Mouse (Mus musculus) heart, adult 8-10 months (tissue): ENCODE measurements at regions not wholly inside any gene's neighbourhood (a gene's known extent, or its start where the extent isn't known, plus 50 kb on each side); places are given as distances from the start of the nearest gene placed in this dataset.
A peak's percentile ranks its signal among the peaks of the same experiment; 100 is the strongest.

Experiments used
- DNase-seq: peaks from one replicate; pipeline ENCODE4 v3.0.0; 2022; ENCODE audit warnings: low spot score

DNA sequence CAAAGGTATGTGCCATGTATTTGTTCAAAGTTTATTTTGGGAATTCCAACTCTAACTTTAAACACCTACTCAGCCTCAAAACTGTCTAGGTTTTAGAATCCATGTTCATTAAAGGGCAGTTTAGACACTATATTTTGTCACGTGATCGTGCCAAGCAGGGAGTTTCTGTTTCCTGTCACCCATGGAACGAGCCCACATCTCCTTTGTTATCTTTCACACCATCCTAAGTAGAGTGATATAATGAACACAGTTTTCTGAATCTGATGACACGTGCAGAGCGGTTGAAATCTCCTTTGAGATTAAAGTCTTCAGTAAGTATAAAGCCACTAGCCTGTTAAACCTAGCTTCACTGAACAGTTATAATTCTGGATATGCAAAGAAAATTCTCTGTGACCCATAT lies 1066.1 kb downstream of the Gsdmc2 start:
- no peak for DNase-seq

DNA sequence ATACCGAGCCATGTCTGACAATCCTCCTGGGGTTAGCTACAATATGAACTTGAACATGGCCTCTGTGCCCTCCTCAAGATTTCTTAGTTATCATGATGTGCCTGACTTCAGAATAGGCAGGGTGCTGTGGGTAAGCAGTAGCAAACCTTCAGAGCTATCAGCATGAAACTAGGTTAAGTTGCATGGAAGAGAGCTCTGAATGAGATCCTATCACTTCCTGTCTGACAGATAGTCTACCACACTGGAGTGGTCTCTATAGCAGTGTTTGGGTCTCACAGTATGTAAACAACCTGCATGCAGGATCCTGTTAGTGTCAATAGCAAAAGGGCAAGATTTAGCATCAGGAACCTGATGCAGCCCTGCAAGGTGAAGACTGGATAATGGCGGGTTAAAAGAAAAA lies 1092.3 kb downstream of the Gsdmc2 start:
- DNase-seq, result no peak

DNA sequence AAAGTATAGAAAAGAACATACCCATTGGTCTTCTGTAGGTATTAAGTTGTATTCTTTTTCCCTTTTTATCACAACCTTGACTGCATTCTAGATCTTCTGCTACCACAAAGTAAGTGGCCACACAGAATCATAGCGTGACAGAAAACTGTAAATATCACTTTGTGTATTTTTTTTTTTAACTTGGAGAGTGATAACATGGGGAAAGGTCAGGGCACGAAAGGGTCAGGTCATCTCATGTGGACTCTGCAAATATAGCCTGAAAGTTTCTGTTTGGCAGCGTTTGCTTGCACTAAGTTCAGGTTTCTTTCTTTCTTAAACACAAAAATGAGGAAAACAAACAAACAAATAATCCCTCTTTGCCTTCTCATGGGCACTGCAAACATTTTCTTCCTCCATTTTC lies 1101.1 kb downstream of the Gsdmc2 start:
- no peak for DNase-seq

DNA sequence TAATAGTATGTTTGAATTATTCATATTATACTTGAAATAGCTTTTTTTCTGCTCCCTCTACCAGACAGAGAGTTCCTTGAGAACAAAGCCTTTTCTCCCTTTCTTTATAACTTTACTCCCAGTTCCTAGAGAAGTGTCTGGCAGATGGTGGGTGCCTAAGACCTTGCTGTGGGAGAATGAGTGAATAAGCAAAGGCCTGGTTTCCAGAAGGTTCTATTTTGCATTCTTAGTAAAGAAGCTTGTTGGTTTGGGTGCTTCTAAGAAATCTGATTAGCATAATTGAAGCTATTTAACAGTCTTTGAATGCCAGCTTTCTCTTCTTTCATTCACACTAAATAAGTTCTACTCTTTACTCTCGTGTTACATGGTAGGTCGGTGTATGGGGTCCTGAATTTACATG lies 1104.2 kb downstream of the Gsdmc2 start:
- DNase-seq, result no peak

DNA sequence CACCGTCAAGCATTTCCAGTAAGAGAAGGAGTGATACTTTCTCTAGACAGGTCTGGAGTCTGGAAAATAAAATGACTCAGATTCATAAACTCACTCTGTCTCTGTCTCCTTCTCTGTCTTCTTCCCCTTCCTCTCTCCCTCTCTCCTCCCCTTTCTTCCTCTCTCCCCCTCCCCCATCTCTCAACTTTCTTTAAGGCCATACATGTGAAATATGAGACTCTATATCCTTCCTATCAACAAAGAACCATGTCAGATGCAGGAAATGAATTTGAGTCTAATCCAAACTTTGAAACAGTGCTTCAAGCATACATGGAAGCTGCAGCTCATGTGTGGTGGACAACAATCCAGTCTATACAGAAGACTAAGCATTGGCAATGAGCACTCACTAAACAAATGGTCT lies 1109.6 kb downstream of the Gsdmc2 start:
- DNase-seq, result no peak

DNA sequence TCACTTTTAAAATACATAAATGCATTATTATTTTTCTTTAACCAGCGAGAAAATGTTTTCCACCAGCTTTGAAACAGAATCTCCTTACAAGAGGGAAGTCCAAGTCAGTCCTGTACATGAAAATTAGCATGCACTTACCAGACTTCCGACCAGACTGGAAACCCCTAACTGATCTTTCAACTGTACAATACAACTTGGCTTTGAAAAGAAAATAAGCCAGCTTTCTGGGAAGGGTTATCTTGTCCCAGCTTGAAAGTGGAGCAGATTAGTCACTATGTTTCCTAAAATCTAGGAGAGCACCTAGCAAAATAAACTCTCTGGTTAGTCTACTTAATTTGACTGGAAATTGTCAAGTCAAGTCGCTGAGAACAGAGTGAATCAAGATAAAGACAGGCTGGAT lies 1110.1 kb downstream of the Gsdmc2 start:
- no peak for DNase-seq

DNA sequence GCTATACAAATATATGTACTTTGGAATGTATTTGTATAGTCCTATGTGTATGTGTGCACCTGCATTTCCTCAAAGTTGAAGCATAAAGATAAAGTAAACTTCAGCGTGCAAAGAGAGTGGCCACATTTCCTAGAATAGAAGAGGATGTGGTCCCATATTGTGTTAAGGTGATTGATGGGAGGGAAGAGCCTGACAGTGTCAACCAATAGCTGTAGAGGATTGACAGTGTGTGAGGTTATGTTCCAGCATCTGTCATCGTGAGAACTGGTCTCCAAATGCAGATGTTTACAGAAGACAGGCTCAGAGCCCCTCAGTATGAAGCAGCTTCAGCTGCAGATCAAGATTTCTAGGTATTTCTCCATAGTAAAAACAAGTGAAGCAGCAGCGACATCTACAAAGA lies 1114.5 kb downstream of the Gsdmc2 start:
- no peak for DNase-seq

DNA sequence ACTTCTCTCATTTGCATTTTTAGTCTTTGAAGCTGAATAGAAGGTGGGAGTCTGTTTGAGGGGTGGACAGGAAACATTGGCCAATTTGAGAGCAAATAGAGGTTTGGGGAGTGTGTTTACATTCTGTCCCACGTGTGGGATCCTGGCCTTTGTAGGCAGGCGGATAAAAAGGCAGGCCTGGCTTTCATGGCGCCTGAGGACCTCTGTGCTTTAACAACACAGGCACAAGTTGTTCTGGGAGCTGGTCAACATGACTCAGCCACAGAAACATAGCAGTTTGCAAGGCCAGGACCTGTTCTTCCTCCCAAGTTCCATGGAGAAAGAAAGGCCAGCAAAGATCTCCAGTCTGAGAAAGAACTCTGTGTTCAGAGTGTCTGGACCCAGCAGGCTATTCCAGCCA lies 1130.7 kb downstream of the Gsdmc2 start:
- DNase-seq, result peak; percentile 6

DNA sequence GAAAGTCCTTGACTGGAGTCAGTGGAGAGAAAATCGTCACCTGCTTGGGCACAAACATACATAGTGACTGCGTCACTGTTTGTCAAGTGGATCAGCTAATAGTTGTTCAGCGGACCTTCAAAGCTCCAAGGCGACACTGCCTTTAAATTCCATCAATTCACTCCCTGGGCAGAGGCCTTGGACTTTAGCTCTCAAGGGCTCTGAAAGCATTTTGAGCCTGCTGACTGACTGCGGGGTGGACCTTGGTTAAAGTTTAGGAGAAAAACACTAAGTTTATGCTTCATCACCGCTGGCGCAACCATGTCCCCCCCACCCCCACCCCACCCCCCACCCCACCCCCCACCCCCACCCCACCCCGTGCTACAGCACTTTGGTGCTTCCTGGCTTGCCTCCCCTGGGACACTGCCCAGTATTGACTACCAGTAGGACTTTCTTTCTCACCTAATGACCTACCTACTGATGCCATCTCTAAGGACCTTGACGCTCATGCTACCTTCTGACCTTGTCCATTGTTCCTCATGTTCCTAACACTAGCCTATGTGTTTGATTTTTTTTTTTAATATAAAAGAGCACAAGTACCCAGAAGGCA lies 1132.3 kb downstream of the Gsdmc2 start:
- no peak for DNase-seq

DNA sequence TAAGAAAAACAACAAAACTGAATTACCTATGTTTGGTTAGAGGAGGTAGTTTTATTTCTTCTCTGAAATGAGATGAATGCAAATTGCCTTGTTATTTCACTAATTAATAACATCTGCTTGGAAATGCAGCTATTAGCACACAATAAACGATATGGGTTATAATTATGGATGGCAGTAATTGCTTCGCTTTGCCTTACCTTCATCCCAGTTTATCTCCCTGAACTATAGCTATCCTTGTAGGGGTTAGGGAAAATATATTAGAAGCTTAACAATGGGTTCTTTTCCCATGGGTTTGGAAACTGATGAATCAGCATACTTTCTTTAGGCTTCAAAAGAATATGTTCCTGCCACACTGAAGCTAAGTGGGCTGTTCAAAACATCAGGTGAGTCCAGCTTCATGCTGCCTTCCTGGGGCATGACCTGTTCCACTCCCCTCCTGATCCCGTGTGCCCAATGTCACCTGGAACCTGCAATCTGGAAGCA lies 1132.9 kb downstream of the Gsdmc2 start:
- no peak for DNase-seq

DNA sequence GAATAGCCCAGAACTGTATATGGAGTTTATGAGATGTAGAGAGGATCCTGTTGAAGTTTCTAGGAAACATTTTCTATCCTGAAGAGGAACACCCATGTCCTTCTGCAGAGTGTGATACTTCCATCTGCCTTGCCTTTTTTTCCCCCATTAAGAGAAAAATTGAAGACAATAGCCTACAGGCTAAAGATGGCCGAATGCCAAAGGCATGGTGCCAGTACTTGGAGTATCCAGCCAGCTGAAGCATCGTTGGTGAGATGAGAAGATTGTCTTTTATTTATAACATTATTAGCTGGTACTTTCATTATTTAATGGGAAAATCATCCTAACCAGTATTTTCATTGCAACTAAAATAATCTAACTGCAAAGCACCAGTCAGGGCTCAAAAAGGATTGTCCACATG lies 1135.4 kb downstream of the Gsdmc2 start:
- no peak for DNase-seq

DNA sequence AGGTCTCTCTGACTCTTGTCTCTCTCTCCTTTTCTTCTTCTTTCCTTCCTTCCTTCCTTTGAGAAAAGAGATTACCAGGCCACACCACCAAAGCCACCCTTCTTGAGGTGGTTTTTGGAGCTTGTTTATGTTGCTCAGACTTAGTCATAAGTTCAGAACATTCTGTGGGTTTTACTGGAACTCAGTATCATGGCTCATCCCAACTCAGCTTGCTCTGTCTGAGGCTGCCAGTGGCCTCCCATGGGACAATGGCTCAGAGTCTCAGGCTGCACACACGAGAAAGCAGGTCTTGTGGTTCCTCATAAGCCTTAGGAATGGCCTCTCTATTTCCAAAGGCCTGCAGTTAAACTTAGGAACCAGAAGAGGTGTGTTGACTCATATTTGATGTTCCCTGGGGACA lies 1146.4 kb downstream of the Gsdmc2 start:
- DNase-seq, result peak; percentile 29

DNA sequence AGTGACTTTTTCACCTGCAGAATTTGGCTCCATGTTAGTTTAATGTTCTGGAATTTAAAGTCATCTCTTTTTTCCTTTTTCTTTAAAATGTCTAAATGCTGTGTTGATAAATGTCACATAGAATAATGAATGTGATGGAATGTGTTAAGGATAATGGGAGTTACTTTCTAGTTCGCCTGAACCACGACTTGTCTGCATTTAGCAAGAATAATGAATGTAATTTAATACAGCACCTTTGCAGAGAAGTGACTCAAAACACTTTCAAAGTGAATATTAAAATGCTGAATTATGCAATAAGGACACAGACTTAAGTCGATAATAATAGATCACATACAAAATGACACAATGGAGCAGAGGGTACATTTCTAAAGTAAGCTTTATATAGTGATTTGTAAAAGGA lies 1150.2 kb downstream of the Gsdmc2 start:
- no peak for DNase-seq

DNA sequence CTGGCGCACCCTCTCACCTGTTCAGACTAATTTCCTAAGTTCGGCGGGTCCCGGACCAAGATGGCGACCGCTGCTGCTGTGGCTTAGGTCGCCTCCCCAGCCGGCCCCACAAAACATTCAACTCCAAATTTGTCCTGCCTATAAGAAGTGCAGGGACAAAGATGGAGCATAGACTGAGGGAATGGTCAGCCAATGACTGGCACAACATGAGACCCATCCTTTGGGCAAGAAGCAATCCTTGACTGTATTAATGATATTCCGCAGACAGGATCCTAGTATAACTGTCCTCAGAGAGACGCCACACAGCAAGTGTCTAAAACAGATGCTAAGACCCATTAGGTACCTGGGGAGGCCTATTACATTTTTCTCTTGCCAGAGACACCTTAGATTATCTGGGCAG lies 1151.3 kb downstream of the Gsdmc2 start:
- no peak for DNase-seq

DNA sequence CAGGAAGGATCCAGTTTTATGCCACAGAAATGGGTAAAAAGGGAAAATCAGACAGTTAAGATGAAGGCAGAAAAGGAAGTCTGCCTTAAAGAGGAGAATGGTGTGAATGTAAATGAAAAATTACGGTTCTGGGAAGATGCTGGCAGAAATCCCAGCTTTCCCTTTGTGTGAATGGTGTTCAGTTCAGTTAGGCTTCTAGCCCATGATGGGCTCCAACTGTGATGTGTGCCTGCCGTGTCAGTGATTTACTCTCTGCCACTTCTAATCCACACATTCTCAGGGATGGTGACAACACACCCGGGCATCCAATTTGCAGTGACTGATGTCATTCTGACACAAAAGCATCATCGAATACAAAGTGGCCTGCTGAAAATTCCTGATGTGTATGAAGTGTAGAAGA lies 1171.6 kb downstream of the Gsdmc2 start:
- DNase-seq, result no peak

DNA sequence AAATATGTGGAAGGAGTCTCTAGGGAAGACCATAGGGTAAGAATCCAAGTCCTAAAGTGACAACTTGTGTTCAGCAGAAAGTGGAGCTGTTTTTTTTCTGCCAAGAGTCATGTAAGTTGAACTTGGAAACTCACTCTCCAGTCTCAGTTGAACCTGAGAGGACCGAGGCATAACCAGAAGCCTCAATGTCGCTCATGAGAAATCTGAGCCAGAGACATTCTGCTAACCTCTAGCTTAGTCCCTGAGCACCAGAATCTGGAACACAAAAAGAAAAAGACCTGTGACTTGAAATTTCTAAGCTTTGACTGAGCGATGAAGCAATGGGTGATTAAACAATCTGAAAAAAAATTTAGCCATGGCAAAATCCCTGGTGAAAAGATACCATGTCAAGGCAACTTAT lies 1175.0 kb downstream of the Gsdmc2 start:
- no peak for DNase-seq

DNA sequence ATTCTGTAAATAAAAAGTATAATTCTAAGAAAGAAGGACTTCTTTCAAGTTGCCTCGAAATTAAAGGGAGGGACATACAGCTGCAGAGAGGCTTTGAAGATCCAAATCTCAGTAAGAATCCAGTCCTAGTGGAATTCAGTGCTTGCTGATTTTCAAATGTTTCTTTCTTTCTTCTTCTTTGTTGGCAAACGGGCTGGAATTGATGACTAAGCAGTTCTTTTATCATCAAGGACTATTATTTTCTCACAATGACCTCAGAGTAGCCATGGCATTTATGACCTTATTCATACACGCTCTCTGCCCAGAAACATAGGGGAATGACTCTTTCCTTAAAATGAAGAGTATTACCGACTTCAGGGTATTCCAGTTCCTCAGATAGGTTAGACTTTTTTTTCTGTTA lies 1185.9 kb downstream of the Gsdmc2 start:
- DNase-seq, result no peak

DNA sequence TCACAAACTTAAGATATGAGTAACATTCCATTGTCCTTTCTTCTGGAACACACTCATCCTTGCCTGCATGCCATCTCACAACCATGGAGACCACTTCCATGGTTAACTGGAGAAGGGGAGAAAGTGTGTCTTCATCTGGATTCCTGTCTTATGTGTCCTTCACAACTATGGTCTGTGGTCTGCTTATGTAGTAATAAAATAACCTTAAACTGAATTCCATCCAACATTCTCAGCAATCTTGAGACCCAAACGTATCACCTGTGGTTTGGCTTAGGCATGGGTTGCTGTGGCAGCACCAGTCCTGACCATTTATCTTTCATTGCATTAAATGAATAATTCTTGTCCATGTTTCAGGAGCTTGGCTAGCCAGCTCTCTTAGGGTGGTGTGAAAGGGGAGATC lies 1186.3 kb downstream of the Gsdmc2 start:
- DNase-seq, result no peak

DNA sequence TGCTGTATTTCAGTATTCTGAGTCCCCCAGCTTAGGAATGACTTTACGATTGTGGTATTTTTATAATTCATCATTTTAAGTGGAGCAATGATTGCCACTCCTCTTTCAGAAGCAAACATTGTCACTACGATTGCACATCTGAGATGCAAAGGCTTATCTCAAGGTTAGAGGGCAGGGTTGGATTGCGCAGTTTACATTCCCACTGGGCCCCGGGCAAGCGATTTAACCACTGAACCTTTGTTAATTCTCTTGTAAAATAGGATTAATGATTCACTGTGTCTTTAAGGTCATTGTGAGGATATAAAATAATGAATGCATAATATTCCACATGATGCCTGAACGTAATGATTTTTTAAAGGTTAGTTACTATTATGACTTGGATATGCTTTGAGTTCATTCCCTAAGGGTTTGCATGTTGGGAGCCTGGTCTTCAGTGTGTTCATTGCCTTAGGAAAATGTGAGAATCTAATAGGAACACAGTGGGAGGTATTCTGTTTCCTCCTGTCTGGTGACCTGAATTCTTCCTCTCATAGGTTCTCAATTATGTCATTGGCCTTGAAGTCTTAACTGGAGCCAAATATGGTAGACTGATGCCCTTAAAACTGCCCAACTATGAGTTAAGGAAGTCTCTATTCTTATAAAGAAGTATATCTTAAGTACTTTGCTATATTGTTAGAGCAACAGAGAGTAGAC lies 1198.4 kb downstream of the Gsdmc2 start:
- no peak for DNase-seq

DNA sequence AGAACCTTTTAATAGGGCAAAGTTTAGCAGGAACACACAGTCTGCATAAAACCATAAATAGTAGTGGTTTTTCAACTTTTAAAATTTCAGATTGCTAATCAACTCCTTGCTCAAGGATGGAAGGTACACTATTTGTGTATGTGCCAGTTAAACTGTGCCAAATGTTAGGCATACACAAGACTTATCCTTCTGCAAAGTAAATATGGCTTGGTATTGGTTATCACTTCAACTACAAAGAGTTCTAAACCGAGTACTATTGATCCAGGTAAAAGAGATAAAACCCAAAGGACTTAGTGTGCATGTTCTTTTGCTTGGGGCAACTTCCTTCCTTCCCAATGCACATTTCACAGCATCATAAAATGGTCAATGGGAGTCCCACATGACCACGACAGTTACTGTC lies 1200.2 kb downstream of the Gsdmc2 start:
- DNase-seq, result no peak

DNA sequence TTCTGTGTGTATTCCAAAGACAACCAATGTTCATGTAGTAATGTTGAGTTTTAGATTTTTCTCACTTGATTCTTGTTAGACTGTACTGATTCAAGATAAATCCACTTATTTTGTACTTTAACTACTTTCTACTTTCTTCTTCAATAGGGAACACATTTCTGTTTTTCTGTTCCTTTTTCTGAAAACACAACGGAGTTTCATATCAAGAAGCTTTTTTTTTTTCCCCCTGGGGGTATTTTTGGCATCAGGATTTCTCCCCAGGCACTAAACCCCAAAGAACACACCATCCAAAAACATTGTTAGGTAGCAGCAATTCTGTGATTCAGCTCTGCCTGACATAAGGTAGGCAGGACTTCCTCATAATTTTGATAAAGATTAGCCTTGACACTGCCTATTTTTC lies 1200.7 kb downstream of the Gsdmc2 start:
- DNase-seq, result no peak

DNA sequence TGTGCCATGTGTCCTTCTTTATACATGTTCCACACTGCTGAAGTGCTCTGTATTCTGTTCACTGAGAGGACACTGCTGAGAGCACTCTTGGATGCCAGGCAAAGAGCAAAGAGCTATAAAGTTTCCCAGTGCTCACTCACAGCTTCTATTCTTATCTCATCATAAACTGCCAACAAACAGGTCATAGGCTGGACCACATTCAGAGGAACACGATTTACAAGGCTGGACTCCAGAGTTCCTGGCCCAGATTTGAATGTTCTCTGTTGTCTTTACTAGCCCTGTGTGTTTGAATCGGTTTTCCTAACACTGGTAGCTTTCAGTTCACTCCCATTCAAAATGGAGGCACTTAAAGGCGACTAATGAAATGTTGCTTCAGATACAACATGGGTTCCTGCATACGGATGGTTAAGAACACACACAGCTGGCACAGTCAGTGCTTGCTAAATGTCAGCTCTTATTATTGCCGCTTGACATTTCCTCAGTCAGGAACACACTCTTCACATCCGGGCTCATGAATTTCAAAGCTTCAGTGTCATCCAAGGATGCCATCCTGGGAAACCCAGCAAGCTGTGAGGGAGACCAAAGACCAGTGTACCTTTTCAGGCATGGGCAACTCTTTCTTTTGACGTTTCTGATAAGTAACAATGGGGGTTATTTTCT lies 1203.8 kb downstream of the Gsdmc2 start:
- DNase-seq, result peak; percentile 4

DNA sequence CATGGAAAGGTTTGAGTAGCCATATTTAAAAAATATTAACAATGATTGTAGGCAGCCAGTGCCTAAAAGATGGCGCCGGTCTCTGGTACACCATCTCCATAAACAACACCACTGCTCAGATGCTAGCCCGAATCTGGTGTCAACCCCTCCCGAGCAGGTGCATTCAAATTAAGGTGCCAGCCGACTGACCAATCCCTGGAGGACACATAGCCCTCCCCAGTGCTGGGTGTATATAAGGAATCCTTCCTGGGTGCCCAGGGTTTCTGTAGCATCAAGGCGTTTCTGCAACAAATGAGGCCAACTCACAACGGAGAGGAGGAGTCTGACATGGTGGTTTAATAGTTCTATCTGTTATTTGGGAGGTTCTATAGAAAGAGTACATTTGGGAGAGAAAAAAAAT lies 1219.6 kb downstream of the Gsdmc2 start:
- DNase-seq, result no peak
